Mouse (Mus musculus): ENCODE results near the gene Zfp595. TPM values are rescaled to one million over a fixed set of nuclear protein-coding genes. Genes with fewer than 3 reads are reported as not detected.
"Not testable (repeated sequence)": the region's sequence is repeated elsewhere in the genome, so short reads cannot be mapped to it uniquely, and the experiment has no call there.

Zfp595 gene
- total RNA-seq (2022) = 1 to 10 TPM; 2.0 to 2.5 (median 2.2) TPM

- peak; percentile 93 for DNase-seq (ENCODE audit: low spot score)
These were observed at the start of gene Zfp595 for GRCm38 (mm10) chr13:67332019-67332724. Zfp595 (minus strand) TSS chr13:67332570.

- not testable (repeated sequence) for DNase-seq (ENCODE audit: low spot score)
These were observed 43.9 kb upstream of the Zfp595 start for GRCm38 (mm10) chr13:67376255-67376654.

- DNase-seq (ENCODE audit: low spot score) = peak; percentile 84
These were observed 42.9 kb upstream of the Zfp595 start, which contains the start of the genes Gm28041 and Zfp456 for GRCm38 (mm10) chr13:67375050-67375911. Gm28041 (minus strand) TSS chr13:67375733. Zfp456 (minus strand) TSS chr13:67375810.

- DNase-seq (ENCODE audit: low spot score) = peak; percentile 96
These were observed 27.9 kb upstream of the Zfp595 start, which contains the start of the genes Gm28044 and Zfp953 for GRCm38 (mm10) chr13:67360131-67360744. Gm28044 (minus strand) TSS chr13:67360536. Zfp953 (minus strand) TSS chr13:67360605.

GRCm38 (mm10) chr13:67351854-67352253 lies 19.5 kb upstream of the Zfp595 start:
- no peak for DNase-seq (ENCODE audit: low spot score)

GRCm38 (mm10) chr13:67343422-67343821 lies 11.1 kb upstream of the Zfp595 start:
- no peak for DNase-seq (ENCODE audit: low spot score)

GRCm38 (mm10) chr13:67332877-67333276 lies 507 bp upstream of the Zfp595 start:
- DNase-seq (ENCODE audit: low spot score) = no peak

- peak; percentile 19 for DNase-seq (ENCODE audit: low spot score)
These were observed 25.7 kb downstream of the Zfp595 start for GRCm38 (mm10) chr13:67306718-67307117.

- peak; percentile 93 for DNase-seq (ENCODE audit: low spot score)
These were observed 26.3 kb downstream of the Zfp595 start, which contains the start of gene Zfp457 for GRCm38 (mm10) chr13:67305822-67306672. Zfp457 (minus strand) TSS chr13:67306485.

GRCm38 (mm10) chr13:67278314-67278713 lies 54.1 kb downstream of the Zfp595 start, which contains the start of gene Zfp458:
Zfp458 (minus strand) TSS chr13:67278466.
- DNase-seq (ENCODE audit: low spot score) = no peak

GRCm38 (mm10) chr13:67269383-67270065 lies 62.8 kb downstream of the Zfp595 start:
- DNase-seq (ENCODE audit: low spot score) = not testable (repeated sequence)

- peak; percentile 92 for DNase-seq (ENCODE audit: low spot score)
These were observed 63.6 kb downstream of the Zfp595 start for GRCm38 (mm10) chr13:67268568-67269369.

Other genes starting within 250 kb of the Zfp595 start
- under 1 TPM; 0.60 to 0.92 (median 0.80) TPM for gene Zfp708, start 234.6 kb downstream of the Zfp595 start, total RNA-seq (2022)
- 1 to 10 TPM; 1.9 to 2.8 (median 2.2) TPM for gene Gm28557, start 224.0 kb downstream of the Zfp595 start, total RNA-seq (2022)
- under 1 TPM; 0.41 to 0.84 (median 0.80) TPM for gene Rslcan18, start 216.3 kb downstream of the Zfp595 start, total RNA-seq (2022)
- gene Zfp759, start 210.9 kb downstream of the Zfp595 start, total RNA-seq (2022) = 1 to 10 TPM; 4.6 to 5.8 (median 5.1) TPM
- 1 to 10 TPM; 2.6 to 3.7 (median 3.1) TPM for gene Rsl1, start 159.4 kb downstream of the Zfp595 start, total RNA-seq (2022)
- 1 to 10 TPM in 2 of 4 experiments, under 1 TPM in 2; 0.46 to 1.6 (median 1.0) TPM for gene Zfp455, start 138.1 kb downstream of the Zfp595 start, total RNA-seq (2022)
- 1 to 10 TPM; 1.3 to 1.8 (median 1.5) TPM for gene Zfp458, start 54.1 kb downstream of the Zfp595 start, total RNA-seq (2022)
- 1 to 10 TPM; 2.3 to 4.5 (median 2.7) TPM for gene Zfp457, start 26.1 kb downstream of the Zfp595 start, total RNA-seq (2022)
- gene Gm28044, start 28.0 kb upstream of the Zfp595 start, total RNA-seq (2022) = 1 to 10 TPM; 1.0 to 2.3 (median 1.6) TPM
- gene Zfp953, start 28.0 kb upstream of the Zfp595 start, total RNA-seq (2022) = 1 to 10 TPM in 3 of 4 experiments, under 1 TPM in 1; 0.86 to 1.3 (median 1.1) TPM
- gene Gm28041, start 43.2 kb upstream of the Zfp595 start, total RNA-seq (2022) = 1 to 10 TPM in 3 of 4 experiments, under 1 TPM in 1; 0.53 to 1.9 (median 1.3) TPM
- under 1 TPM; 0.44 to 0.75 (median 0.73) TPM for gene Zfp456, start 43.2 kb upstream of the Zfp595 start, total RNA-seq (2022)
- gene Zfp429, start 67.2 kb upstream of the Zfp595 start, total RNA-seq (2022) = 1 to 10 TPM; 1.3 to 3.5 (median 1.8) TPM
- 1 to 10 TPM in 1 of 4 experiments, under 1 TPM in 3; 0.29 to 1.2 (median 0.75) TPM for gene Zfp459, start 88.8 kb upstream of the Zfp595 start, total RNA-seq (2022)
- gene Zfp874a, start 119.1 kb upstream of the Zfp595 start, total RNA-seq (2022) = 10 to 100 TPM in 1 of 4 experiments, 1 to 10 TPM in 3; 6.3 to 11.4 (median 7.3) TPM
- gene Zfp874b, start 151.7 kb upstream of the Zfp595 start, total RNA-seq (2022) = 10 to 100 TPM; 11.5 to 18.0 (median 13.9) TPM
- gene Zfp58, start 168.0 kb upstream of the Zfp595 start, total RNA-seq (2022) = 1 to 10 TPM; 3.6 to 4.5 (median 4.0) TPM
- 1 to 10 TPM in 1 of 4 experiments, under 1 TPM in 1, not detected in 2; 0.20 to 1.3 TPM for gene Gm26965, start 193.6 kb upstream of the Zfp595 start, total RNA-seq (2022)
- gene Zfp87, start 193.6 kb upstream of the Zfp595 start, total RNA-seq (2022) = 1 to 10 TPM; 6.9 to 8.9 (median 7.9) TPM
- gene Zfp748, start 221.3 kb upstream of the Zfp595 start, total RNA-seq (2022) = 1 to 10 TPM; 2.8 to 4.9 (median 4.0) TPM

Measured in heart, adult 8-10 months (tissue).